In genomic region chr11:118345693-118346092, GRCm38 (mm10) we compare ENCODE assay signal across 9 mouse cellular contexts. TPM values are rescaled to one million over a fixed set of nuclear protein-coding genes. Genes with fewer than 3 reads are reported as not detected.
A peak's percentile ranks its signal among the peaks of the same experiment; 100 is the strongest.
DNase-seq lines count a peak whose midpoint lies in the region; ATAC-seq and TF ChIP-seq lines count a peak whose summit lies in the region.
"Had no signal": no experiment of that assay in that cellular context is flagged by ENCODE, and none has a peak within 500 bp of the region (broad histone marks: within the 10 kb centered on the region; RNA-seq: fewer than 3 reads in every experiment).

No protein-coding gene starts in this region.

- H3K9me3 ChIP-seq in heart, embryonic 15.5 days (replicated peaks), result no peaks in the 10 kb centered on the region
- H3K9me3 ChIP-seq in midbrain, embryonic 13.5 days, result no peaks in the 10 kb centered on the region
- no peaks in the 10 kb centered on the region for H3K9me3 ChIP-seq in midbrain, embryonic 11.5 days (ENCODE audit: control insufficient read depth, low read length)
- no peaks in the 10 kb centered on the region for H3K9me3 ChIP-seq in embryonic facial prominence, embryonic 15.5 days (replicated peaks)
- H3K9me3 ChIP-seq in intestine, embryonic 16.5 days (ENCODE audit: control insufficient read depth, low read length), result no peaks in the 10 kb centered on the region
- H3K9me3 ChIP-seq in liver, postnatal 0 days (ENCODE audit: low read length), result no peaks in the 10 kb centered on the region
- H3K9me3 ChIP-seq: G1E had no signal

- no peaks in the 10 kb centered on the region for H3K27me3 ChIP-seq in heart, embryonic 15.5 days
- no peaks in the 10 kb centered on the region for H3K27me3 ChIP-seq in heart, adult 2 months (ENCODE audit: control insufficient read depth, insufficient read depth, low read length)
- no peaks in the 10 kb centered on the region for H3K27me3 ChIP-seq in midbrain, embryonic 13.5 days
- no peaks in the 10 kb centered on the region for H3K27me3 ChIP-seq in midbrain, embryonic 11.5 days (ENCODE audit: control insufficient read depth, insufficient read depth, low read length)
- no peaks in the 10 kb centered on the region for H3K27me3 ChIP-seq in embryonic facial prominence, embryonic 15.5 days
- H3K27me3 ChIP-seq in intestine, embryonic 16.5 days (replicated peaks; ENCODE audit: control insufficient read depth, insufficient read depth, low read length), result no peaks in the 10 kb centered on the region
- no peaks in the 10 kb centered on the region for H3K27me3 ChIP-seq in liver, postnatal 0 days (ENCODE audit: insufficient read depth, low read length)

- H3K9ac ChIP-seq in heart, embryonic 15.5 days, result no peak overlapping the region
- no peak overlapping the region for H3K9ac ChIP-seq in heart, adult 2 months (ENCODE audit: low read depth, low read length)
- H3K9ac ChIP-seq in midbrain, embryonic 13.5 days (replicated peaks), result no peak overlapping the region
- H3K9ac ChIP-seq in midbrain, embryonic 11.5 days (ENCODE audit: low read length), result no peak overlapping the region
- H3K9ac ChIP-seq in embryonic facial prominence, embryonic 15.5 days, result no peak overlapping the region
- no peak overlapping the region for H3K9ac ChIP-seq in intestine, embryonic 16.5 days (ENCODE audit: low read depth, low read length)
- H3K9ac ChIP-seq in liver, postnatal 0 days (replicated peaks), result no peak overlapping the region

- H3K79me2 ChIP-seq in heart, adult 2 months (replicated peaks; ENCODE audit: control insufficient read depth, insufficient read depth, low read length), result peaks cover 3% of the 10 kb centered on the region

- ATAC-seq in heart, embryonic 15.5 days (replicated peaks; ENCODE audit: insufficient number of reproducible peaks, insufficient read depth, low FRiP score, low read depth), result peak; percentile 56; the same call in 1 of the 2 replicates
- ATAC-seq in midbrain, embryonic 13.5 days, result peak; percentile 59; the same call in 1 of the 2 replicates
- ATAC-seq in midbrain, embryonic 11.5 days (ENCODE audit: low FRiP score), result no peak
- peak; percentile 36; the same call in 1 of the 2 replicates for ATAC-seq in embryonic facial prominence, embryonic 15.5 days (ENCODE audit: insufficient number of reproducible peaks, low FRiP score, low TSS enrichment, low read depth)
- no peak; the same call in 1 of the 2 replicates for ATAC-seq in intestine, embryonic 16.5 days
- no peak for ATAC-seq in liver, postnatal 0 days

- H3K4me1 ChIP-seq in heart, embryonic 15.5 days (replicated peaks), result peaks cover 60% of the 10 kb centered on the region
- H3K4me1 ChIP-seq in heart, adult 2 months (ENCODE audit: control insufficient read depth, insufficient read depth, low read length), result peaks cover 21% of the 10 kb centered on the region
- peaks cover 53% of the 10 kb centered on the region for H3K4me1 ChIP-seq in midbrain, embryonic 13.5 days (replicated peaks)
- peaks cover 11% of the 10 kb centered on the region for H3K4me1 ChIP-seq in midbrain, embryonic 11.5 days (ENCODE audit: control insufficient read depth, insufficient read depth, low read length)
- H3K4me1 ChIP-seq in embryonic facial prominence, embryonic 15.5 days, result peaks cover 80% of the 10 kb centered on the region
- peaks cover 34% of the 10 kb centered on the region for H3K4me1 ChIP-seq in intestine, embryonic 16.5 days (ENCODE audit: control insufficient read depth, insufficient read depth, low read length)
- peaks cover 17% of the 10 kb centered on the region for H3K4me1 ChIP-seq in liver, postnatal 0 days (ENCODE audit: insufficient read depth)

- no peak for DNase-seq in heart, adult 2 months
- DNase-seq in midbrain, embryonic 11.5 days (ENCODE audit: low spot score, missing footprints), result no peak
- DNase-seq in spleen, postnatal 14 days (ENCODE audit: low spot score in 2 of 2), result no peak
- DNase-seq in liver, postnatal 0 days, result no peak

- TF ChIP-seq EP300 in heart, adult 2 months (IDR thresholded peaks at IDR 0.05; ENCODE audit: insufficient read depth, low read depth, low read length), result no peak
- TF ChIP-seq EP300 in liver, postnatal 0 days (IDR thresholded peaks at IDR 0.05; ENCODE audit: low read depth), result no peak

- H3K27ac ChIP-seq in heart, embryonic 15.5 days, result peak overlapping the region; percentile 51
- H3K27ac ChIP-seq in heart, adult 2 months, result no peak overlapping the region
- no peak overlapping the region for H3K27ac ChIP-seq in midbrain, embryonic 13.5 days
- no peak overlapping the region for H3K27ac ChIP-seq in midbrain, embryonic 11.5 days (ENCODE audit: low read depth, low read length)
- H3K27ac ChIP-seq in embryonic facial prominence, embryonic 15.5 days (replicated peaks), result no peak overlapping the region
- peak overlapping the region; percentile 9; the same call in 1 of the 2 replicates for H3K27ac ChIP-seq in intestine, embryonic 16.5 days (ENCODE audit: low read length)
- no peak overlapping the region for H3K27ac ChIP-seq in liver, postnatal 0 days (ENCODE audit: low read depth)

- no peaks in the 10 kb centered on the region for H3K36me3 ChIP-seq in heart, embryonic 15.5 days
- no peaks in the 10 kb centered on the region for H3K36me3 ChIP-seq in heart, adult 2 months (ENCODE audit: control insufficient read depth, insufficient read depth, low read length)
- no peaks in the 10 kb centered on the region for H3K36me3 ChIP-seq in midbrain, embryonic 13.5 days
- H3K36me3 ChIP-seq in midbrain, embryonic 11.5 days (ENCODE audit: control insufficient read depth, insufficient read depth, low read length), result no peaks in the 10 kb centered on the region
- no peaks in the 10 kb centered on the region for H3K36me3 ChIP-seq in embryonic facial prominence, embryonic 15.5 days
- H3K36me3 ChIP-seq in intestine, embryonic 16.5 days (ENCODE audit: control insufficient read depth, insufficient read depth, low read length), result no peaks in the 10 kb centered on the region
- H3K36me3 ChIP-seq in liver, postnatal 0 days (replicated peaks; ENCODE audit: insufficient read depth, low read length), result no peaks in the 10 kb centered on the region
- H3K36me3 ChIP-seq: G1E had no signal

- H3K4me3 ChIP-seq in heart, embryonic 15.5 days, result no peak overlapping the region
- H3K4me3 ChIP-seq in heart, adult 2 months, result no peak overlapping the region
- no peak overlapping the region for H3K4me3 ChIP-seq in midbrain, embryonic 13.5 days (replicated peaks)
- H3K4me3 ChIP-seq in midbrain, embryonic 11.5 days (ENCODE audit: low read depth, low read length), result no peak overlapping the region
- no peak overlapping the region for H3K4me3 ChIP-seq in embryonic facial prominence, embryonic 15.5 days (replicated peaks)
- H3K4me3 ChIP-seq in intestine, embryonic 16.5 days (ENCODE audit: low read length), result no peak overlapping the region
- H3K4me3 ChIP-seq in liver, postnatal 0 days (ENCODE audit: low read depth, low read length), result no peak overlapping the region

- no peak overlapping the region for H3K4me2 ChIP-seq in heart, embryonic 15.5 days
- no peak overlapping the region for H3K4me2 ChIP-seq in midbrain, embryonic 13.5 days (replicated peaks)
- no peak overlapping the region for H3K4me2 ChIP-seq in midbrain, embryonic 11.5 days
- H3K4me2 ChIP-seq in embryonic facial prominence, embryonic 15.5 days (replicated peaks), result no peak overlapping the region
- H3K4me2 ChIP-seq in intestine, embryonic 16.5 days (ENCODE audit: low read depth, low read length), result no peak overlapping the region
- H3K4me2 ChIP-seq in liver, postnatal 0 days (ENCODE audit: low read depth, low read length), result no peak overlapping the region

- TF ChIP-seq POLR2A in heart, adult 2 months (IDR thresholded peaks at IDR 0.05; ENCODE audit: insufficient read depth, low read depth, low read length), result no peak

- intact Hi-C loops in heart, adult 2 months (cut with DNase I), result no loop called here

- WGBS in heart, embryonic 15.5 days, result 25% methylated on average over 4 of the region's 4 CpGs
- 29% methylated on average over 4 of the region's 4 CpGs for WGBS in heart, adult 2 months
- WGBS in midbrain, embryonic 13.5 days, result 61% methylated on average over 4 of the region's 4 CpGs
- WGBS in midbrain, embryonic 11.5 days, result 88% methylated on average over 4 of the region's 4 CpGs
- 32% methylated on average over 4 of the region's 4 CpGs for WGBS in embryonic facial prominence, embryonic 15.5 days
- WGBS in intestine, embryonic 16.5 days, result 45% methylated on average over 4 of the region's 4 CpGs
- 52% methylated on average over 4 of the region's 4 CpGs for WGBS in liver, postnatal 0 days (ENCODE audit: insufficient replicate concordance)

- no peak for TF ChIP-seq CTCF in heart, adult 2 months (IDR thresholded peaks at IDR 0.05)
- TF ChIP-seq CTCF in liver, postnatal 0 days (IDR thresholded peaks at IDR 0.05; ENCODE audit: low read depth), result no peak

RNA-seq across cellular contexts. Expression of gene Cep295nl, which starts 3.4 kb away (rescaled TPM):
- polyA plus RNA-seq in heart, embryonic 15.5 days (2015; fragmentation: Nextera tagmentation; extraction: Ambion mirVana), result 0.20 and 0.33 TPM in 2 replicates
- total RNA-seq in heart, adult 2 months (2021), result under 1 TPM; 0.32 to 0.65 TPM
- polyA plus RNA-seq in heart, adult 2 months (2012; rRNA removed), result 0.15 and 0.18 TPM in 2 replicates
- polyA plus RNA-seq in midbrain, embryonic 13.5 days (2015; fragmentation: Nextera tagmentation; extraction: Ambion mirVana), result 0.17 and 0.22 TPM in 2 replicates
- 0.23 and 0.40 TPM in 2 replicates for polyA plus RNA-seq in midbrain, embryonic 11.5 days (2014; fragmentation: Nextera tagmentation; extraction: Ambion mirVana)
- polyA plus RNA-seq in embryonic facial prominence, embryonic 15.5 days (2015; fragmentation: Nextera tagmentation; extraction: Ambion mirVana), result 0.59 and 0.64 TPM in 2 replicates
- 0.20 and 0.24 TPM in 2 replicates for polyA plus RNA-seq in intestine, embryonic 16.5 days (2015; fragmentation: Nextera tagmentation; extraction: Ambion mirVana)
- polyA plus RNA-seq in liver, postnatal 0 days (2015; fragmentation: Nextera tagmentation; extraction: Ambion mirVana), result 0.05 TPM in 1 of 2 replicates, not detected in the other
- polyA plus RNA-seq: G1E had no signal

RNA-seq across cellular contexts. Expression of gene Timp2, which starts 9.8 kb away (rescaled TPM):
- 67.1 and 85.2 TPM in 2 replicates for polyA plus RNA-seq in heart, embryonic 15.5 days (2015; fragmentation: Nextera tagmentation; extraction: Ambion mirVana)
- 100 to 1,000 TPM in 1 of 2 experiments, 10 to 100 TPM in 1; 99.2 to 109 TPM for total RNA-seq in heart, adult 2 months (2021)
- 98.9 and 121 TPM in 2 replicates for polyA plus RNA-seq in heart, adult 2 months (2012; rRNA removed)
- polyA plus RNA-seq in midbrain, embryonic 13.5 days (2015; fragmentation: Nextera tagmentation; extraction: Ambion mirVana), result 37.2 and 42.2 TPM in 2 replicates
- 40.1 and 42.8 TPM in 2 replicates for polyA plus RNA-seq in midbrain, embryonic 11.5 days (2014; fragmentation: Nextera tagmentation; extraction: Ambion mirVana)
- polyA plus RNA-seq in embryonic facial prominence, embryonic 15.5 days (2015; fragmentation: Nextera tagmentation; extraction: Ambion mirVana), result 163 and 170 TPM in 2 replicates
- 30.9 and 45.1 TPM in 2 replicates for polyA plus RNA-seq in intestine, embryonic 16.5 days (2015; fragmentation: Nextera tagmentation; extraction: Ambion mirVana)
- 8.4 TPM in 2 replicates for polyA plus RNA-seq in liver, postnatal 0 days (2015; fragmentation: Nextera tagmentation; extraction: Ambion mirVana)
- total RNA-seq: G1E had no signal
- polyA plus RNA-seq: G1E had no signal

RNA-seq across cellular contexts. Expression of gene Usp36, which starts 55.6 kb away (rescaled TPM):
- polyA plus RNA-seq in heart, embryonic 15.5 days (2015; fragmentation: Nextera tagmentation; extraction: Ambion mirVana), result 11.6 and 16.7 TPM in 2 replicates
- 10 to 100 TPM; 13.1 to 15.5 TPM for total RNA-seq in heart, adult 2 months (2021)
- polyA plus RNA-seq in heart, adult 2 months (2012; rRNA removed), result 10.3 and 14.6 TPM in 2 replicates
- 16.3 and 16.8 TPM in 2 replicates for polyA plus RNA-seq in midbrain, embryonic 13.5 days (2015; fragmentation: Nextera tagmentation; extraction: Ambion mirVana)
- 8.7 and 9.0 TPM in 2 replicates for polyA plus RNA-seq in midbrain, embryonic 11.5 days (2014; fragmentation: Nextera tagmentation; extraction: Ambion mirVana)
- 23.2 and 25.4 TPM in 2 replicates for polyA plus RNA-seq in embryonic facial prominence, embryonic 15.5 days (2015; fragmentation: Nextera tagmentation; extraction: Ambion mirVana)
- polyA plus RNA-seq in intestine, embryonic 16.5 days (2015; fragmentation: Nextera tagmentation; extraction: Ambion mirVana), result 15.9 TPM in 2 replicates
- 3.2 and 3.8 TPM in 2 replicates for polyA plus RNA-seq in liver, postnatal 0 days (2015; fragmentation: Nextera tagmentation; extraction: Ambion mirVana)

RNA-seq across cellular contexts. Expression of gene Lgals3bp, which starts 56.2 kb away (rescaled TPM):
- 9.6 and 20.7 TPM in 2 replicates for polyA plus RNA-seq in heart, embryonic 15.5 days (2015; fragmentation: Nextera tagmentation; extraction: Ambion mirVana)
- 10 to 100 TPM; 20.2 to 28.6 TPM for total RNA-seq in heart, adult 2 months (2021)
- 112 and 121 TPM in 2 replicates for polyA plus RNA-seq in heart, adult 2 months (2012; rRNA removed)
- 1.7 and 2.3 TPM in 2 replicates for polyA plus RNA-seq in midbrain, embryonic 13.5 days (2015; fragmentation: Nextera tagmentation; extraction: Ambion mirVana)
- 1.7 and 1.8 TPM in 2 replicates for polyA plus RNA-seq in midbrain, embryonic 11.5 days (2014; fragmentation: Nextera tagmentation; extraction: Ambion mirVana)
- polyA plus RNA-seq in embryonic facial prominence, embryonic 15.5 days (2015; fragmentation: Nextera tagmentation; extraction: Ambion mirVana), result 15.6 and 19.8 TPM in 2 replicates
- 226 and 234 TPM in 2 replicates for polyA plus RNA-seq in intestine, embryonic 16.5 days (2015; fragmentation: Nextera tagmentation; extraction: Ambion mirVana)
- polyA plus RNA-seq in liver, postnatal 0 days (2015; fragmentation: Nextera tagmentation; extraction: Ambion mirVana), result 68.3 and 74.1 TPM in 2 replicates

Comparison
In these comparisons a context has a peak if more than half of its experiments do, and no peak if none do; other contexts are left out.
1. ATAC-seq: peak in heart, embryonic 15.5 days (single experiment), midbrain, embryonic 13.5 days (single experiment) and embryonic facial prominence, embryonic 15.5 days (single experiment); none in midbrain, embryonic 11.5 days (single experiment), intestine, embryonic 16.5 days (single experiment) and liver, postnatal 0 days (single experiment).
2. H3K27ac ChIP-seq: peak in heart, embryonic 15.5 days (single experiment) and intestine, embryonic 16.5 days (single experiment); none in heart, adult 2 months (single experiment), midbrain, embryonic 13.5 days (single experiment), midbrain, embryonic 11.5 days (single experiment), embryonic facial prominence, embryonic 15.5 days (single experiment) and liver, postnatal 0 days (single experiment).